Mouse (Mus musculus) brain, embryonic 18.5 days (tissue): ENCODE measurements around the gene Shisa5.
A peak's percentile ranks its signal among the peaks of the same experiment; 100 is the strongest.

Experiments used
- DNase-seq: peaks from one replicate; pipeline ENCODE4 v3.0.0-alpha.2; 2012; ENCODE audit warnings: low read depth, low spot score

Shisa5 gene

DNA sequence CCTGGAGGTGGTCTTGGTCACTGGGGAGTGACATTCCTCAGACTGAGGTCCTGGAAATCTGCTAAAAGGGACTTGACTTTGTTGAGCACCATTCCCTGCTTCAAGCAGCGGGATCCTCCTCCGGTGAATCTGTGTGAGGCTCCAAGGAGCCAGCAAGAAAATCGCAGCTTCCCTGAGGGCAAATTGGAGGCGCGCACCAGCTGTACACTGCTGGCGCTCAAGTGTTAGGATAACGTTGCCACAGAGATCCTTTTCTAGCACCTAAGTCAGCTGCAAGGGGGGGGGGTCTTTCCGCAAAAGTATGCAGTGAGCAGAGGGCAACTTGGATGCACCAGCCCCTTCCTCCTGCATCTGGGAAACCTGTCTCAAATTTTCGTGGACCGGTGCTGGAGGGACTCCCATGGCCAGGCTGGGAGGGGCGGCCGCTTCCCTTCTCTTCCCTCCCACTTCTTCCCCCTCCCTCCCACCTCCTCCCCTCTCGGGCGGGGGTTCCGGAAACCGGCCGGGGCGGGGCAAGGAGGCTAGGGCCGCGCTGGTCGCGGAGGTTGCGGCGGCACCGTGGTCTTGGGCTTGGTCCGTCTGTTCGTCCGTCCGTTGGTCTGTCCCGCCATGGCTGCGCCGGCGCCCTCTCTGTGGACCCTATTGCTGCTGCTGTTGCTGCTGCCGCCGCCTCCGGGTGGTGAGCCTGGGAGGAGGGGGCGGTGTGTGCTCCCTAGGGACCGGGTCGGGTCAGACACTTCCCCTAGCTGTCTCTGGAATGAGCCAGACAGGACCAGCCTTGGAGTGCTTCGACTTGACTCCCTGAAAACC, at the start of gene Shisa5:
Gene Shisa5, plus strand, starts transcription at position 480 of the 810 bp plus-strand sequence.
- DNase-seq = no peak

DNA sequence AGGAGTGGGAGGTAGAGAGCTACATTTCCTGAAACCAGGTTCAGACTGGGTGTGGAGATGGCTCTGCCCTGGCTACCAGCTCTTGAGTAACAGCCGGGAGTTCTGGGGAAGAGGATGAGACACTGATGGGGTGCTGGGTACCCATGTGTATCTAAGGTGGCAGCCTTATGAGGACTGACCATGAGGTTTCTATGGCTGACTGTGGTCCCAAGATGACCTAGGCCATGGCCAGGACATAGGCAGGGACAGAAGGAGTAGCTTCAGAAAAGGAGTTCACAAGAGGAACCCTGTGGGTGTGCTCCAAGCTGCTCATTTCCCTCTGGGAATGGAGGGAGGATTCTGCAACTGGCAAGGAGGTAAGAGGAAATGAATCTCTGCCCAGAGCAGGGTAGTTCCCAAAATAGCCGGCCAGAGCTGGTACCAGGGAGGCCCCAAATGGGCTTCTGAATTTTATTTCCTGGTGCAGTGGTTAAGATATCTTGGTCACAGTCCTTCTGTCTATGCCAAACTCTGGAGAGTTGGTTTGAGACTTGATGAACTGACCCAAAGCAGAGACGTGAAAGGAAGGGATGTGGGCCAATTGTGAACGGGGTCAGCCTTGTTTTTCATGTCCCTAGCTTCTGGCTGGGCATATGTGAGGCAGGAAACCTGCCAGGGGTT, 48.4 kb upstream of the Shisa5 start:
- DNase-seq = no peak

DNA sequence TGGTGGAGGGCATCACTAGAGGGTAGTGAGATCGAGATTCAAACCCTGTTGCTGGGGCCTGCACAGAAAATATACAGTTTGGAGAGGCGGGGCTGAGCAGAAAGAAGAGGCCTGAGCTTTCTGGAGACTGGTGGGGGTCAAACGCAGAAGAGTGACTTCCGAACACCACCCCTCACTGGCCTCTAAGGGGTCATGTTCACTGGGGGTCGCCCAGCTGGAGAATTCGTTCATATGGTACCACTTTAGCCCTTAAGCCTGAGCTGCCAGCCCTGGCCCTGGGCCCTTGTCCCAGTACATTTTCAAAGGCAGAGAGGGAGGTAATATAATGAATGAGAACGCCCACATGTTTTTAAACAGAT, 47.9 kb upstream of the Shisa5 start:
- DNase-seq = no peak

DNA sequence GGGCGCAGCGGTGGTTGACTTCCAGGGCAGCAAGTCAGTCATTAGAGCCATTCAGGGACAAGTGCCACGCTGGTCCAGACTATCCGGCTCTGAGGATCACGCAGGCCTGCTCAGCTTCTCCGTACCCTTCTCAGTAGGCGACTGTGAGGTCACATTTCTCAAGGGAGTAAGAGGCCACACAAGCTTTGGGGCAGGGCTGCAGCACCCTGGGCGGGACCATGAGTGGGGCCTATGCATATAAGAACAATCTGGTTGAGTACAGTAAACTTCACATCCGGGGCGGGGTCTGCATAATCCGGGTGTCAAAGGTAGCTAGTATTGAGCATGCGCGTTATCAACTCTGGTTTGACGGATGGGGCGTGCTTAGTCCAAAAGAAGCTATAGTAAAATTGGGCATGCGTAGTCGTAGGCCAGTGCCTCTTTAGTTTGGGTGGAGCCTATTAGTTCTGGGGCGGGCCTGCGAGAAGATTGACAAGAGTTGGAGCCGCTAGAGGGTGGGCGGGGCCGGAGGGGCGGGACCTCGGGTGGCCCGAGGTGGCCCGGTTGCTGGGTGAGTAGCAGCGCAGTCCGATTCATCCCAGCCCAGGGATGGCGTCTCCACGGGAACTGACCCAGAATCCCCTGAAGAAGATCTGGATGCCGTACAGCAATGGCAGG, 46.8 kb upstream of the Shisa5 start, which contains the start of gene Pfkfb4:
Gene Pfkfb4, plus strand, starts transcription at position 351 of the 657 bp plus-strand sequence.
- DNase-seq = peak; percentile 98

DNA sequence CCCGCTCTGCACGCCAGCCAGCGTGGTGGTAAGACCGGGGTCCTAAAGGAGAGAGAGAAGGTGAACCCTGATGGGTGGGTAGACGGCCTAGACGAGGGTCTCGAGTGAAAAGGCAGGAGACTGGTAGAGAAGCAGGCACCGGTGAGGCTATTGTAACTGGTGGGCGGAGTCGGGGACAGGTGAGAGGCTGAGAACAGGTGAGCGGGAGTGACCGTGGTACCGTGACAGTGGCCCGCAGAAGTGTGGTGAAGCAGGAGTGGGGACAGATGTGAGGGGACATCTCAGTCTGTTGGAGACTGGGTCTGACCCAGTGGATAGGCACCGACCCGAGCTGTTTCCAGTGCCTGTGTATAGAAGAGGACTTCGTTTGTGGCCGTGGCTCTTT, 46.3 kb upstream of the Shisa5 start:
- DNase-seq = no peak

DNA sequence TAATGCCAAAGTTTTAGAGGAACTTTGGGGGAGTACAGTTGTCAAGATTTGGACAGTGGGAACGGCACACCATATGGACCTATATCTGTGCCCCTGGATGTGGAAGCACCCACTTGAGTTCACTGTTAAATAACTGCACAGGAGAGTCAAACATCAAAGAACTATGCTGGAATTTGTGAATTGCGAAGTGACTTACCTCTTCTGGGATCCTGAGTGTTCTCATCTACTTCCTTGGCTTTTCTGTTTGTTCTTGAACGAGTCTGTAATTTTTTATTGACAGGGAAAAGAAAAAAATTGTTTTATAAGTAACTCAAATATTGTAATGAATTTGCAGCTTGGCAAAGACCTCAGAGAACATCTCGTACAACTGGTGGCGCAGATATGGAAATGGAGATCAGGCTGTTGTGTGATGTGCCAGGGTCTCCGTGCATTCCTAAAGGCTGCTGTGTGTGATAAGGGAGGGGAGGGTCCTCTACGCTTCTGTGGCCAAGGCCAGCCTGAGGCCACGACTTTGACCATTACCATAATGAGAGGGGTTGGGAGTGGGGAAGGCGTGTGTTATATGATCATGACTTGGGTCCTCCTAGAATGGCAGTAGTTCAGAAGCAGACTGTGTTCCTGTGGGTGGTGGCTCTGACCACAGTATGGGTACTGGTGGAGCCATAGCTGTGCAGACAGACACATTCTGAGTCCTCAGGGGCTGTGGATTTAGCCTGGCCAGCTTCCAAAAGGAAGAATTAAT, 45.6 kb upstream of the Shisa5 start:
- DNase-seq = no peak

DNA sequence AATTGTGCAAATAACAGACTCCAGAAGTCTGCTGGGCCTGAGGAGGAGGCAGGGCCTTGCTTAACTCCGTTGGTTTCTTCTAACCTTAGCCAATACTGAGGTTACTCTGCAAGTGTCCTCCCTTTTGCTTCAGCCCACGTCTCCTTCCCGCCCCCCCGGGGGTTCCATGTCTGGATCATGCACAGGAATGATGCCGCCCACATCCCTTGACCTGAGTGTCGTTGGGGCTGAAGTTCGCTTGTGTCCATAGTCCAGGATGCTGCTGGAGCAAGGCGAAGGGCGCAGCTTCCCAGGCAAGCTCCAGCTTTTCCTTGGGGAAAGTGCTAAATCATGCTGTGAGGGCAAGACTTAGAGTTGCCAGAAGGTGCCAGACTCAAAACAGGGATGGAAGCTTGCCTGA, 42.0 kb upstream of the Shisa5 start:
- no peak for DNase-seq

DNA sequence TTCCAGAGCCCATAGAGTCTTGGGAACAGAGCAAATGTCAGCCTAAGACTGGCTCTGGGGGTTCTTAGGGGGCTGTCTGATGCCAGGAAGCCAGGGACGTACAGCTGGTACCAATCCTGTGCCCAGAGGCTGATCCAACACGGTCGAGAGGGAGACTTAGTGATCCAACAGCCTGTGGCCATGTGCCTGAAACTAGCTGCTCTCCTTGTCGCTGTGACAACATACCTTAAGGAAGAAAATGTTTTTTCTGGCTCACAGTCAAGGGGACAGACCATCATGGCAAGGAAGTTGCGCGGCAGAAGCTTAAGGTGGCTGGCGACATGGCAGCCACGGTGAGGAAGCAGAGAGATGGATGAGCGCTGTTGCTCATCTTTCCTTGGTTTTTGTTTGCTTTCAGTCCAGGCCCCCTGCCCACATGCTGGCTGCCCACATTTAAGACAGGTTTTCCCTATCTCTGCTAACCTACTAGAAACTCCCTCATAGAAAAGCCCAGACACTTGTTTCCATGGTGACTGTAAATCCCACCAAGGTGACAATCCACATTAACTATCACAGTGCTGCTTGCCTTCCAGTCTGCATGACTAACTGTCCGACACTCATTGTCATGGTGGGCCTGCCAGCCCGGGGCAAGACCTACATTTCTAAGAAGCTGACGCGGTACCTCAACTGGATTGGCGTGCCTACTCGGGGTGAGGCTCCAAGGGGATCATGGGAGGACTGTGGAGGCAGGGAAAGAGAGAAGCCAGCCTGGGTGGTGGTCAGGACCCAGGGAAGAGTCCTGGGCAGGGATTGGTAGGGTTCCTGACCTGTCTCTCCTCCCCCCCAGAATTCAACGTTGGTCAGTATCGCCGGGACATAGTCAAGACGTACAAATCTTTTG, 39.8 kb upstream of the Shisa5 start:
- no peak for DNase-seq

DNA sequence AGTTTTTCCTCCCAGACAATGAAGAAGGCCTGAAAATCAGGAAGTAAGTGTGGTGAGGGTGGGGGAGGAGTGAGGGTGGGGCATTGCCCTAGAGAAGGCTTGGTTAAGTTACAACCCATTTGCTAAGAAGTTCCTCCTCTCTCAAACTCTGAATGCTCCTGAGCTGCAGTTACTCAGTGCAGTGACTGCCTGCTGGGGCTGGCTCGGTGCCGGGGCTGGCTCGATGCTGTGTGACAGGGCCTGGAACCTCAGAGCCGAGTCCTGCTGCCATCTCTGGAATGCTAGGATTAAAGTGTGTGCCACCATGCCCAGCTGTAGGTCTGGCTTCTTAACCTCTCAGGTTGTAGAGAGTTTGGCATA, 39.2 kb upstream of the Shisa5 start:
- DNase-seq = no peak

DNA sequence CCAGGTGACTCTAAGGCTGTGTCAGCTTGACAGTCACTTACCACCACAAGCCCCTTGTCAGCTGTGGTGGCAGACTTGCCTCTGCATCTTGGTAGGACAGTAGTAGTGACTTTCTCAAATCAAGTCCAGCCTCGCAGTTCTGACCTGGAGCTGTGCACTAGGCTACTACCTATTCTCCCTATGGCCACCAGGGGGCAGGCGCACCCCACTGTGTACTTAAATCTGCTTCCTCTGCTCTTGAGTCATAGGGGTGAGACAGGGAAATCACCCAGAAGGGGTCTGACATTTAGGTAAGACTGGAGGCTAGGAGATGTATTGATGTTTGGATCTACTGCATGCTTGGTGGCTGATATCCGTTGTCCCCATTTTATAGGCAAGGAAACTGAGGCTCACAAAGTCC, 37.6 kb upstream of the Shisa5 start:
- no peak for DNase-seq

DNA sequence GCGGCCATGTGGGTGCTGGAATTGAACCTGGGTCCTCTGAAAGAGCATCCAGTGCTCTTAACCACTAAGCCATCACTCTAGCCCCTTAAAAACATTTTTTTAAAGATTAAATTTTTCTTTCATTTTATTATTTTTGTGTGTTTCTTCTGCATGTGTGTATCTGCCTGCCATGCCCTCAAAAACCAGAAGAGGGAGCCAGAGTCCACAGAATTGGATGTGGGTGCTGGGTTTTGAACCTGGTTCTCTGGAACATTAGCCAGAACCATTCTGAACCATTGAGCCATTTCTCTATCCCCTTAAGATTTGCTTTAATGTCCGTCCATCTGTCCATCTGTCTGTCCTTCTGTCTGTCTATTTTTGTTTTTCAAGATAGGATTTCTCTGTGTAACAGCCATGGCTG, 35.2 kb upstream of the Shisa5 start:
- no peak for DNase-seq

DNA sequence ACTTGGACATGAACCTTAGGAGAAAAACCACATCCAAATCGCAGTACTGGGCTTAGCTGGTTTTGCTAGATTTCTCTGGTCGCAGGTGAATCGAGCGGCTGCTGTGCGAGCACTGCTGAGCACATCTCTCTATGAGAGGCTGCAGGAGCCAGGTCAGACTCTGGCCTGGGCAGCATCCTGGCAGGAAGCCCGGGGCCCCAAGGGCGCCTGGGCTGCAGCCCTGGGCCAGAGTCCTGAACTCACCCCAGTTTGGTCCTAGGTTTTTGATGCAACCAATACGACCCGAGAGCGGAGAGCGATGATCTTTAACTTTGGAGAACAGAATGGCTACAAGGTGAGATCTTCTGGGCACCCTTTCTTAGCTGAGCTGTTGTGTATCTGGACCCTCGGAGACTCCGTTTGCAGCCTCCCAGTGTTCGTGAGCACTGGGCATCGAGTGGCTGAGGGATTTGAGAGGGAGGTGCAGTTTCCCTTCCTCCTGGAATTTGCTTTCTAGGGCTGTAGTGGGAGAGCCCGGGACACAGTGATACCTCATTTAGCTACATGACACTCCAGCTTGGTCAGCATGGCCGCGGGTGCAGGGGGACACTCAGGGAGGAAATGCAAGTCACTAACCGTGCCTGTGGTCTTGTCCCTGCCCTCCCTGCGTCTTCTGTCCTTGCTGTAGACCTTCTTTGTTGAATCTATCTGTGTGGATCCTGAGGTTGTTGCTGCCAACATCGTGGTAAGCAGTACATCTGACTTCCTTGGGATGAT, 31.2 kb upstream of the Shisa5 start:
- no peak for DNase-seq

DNA sequence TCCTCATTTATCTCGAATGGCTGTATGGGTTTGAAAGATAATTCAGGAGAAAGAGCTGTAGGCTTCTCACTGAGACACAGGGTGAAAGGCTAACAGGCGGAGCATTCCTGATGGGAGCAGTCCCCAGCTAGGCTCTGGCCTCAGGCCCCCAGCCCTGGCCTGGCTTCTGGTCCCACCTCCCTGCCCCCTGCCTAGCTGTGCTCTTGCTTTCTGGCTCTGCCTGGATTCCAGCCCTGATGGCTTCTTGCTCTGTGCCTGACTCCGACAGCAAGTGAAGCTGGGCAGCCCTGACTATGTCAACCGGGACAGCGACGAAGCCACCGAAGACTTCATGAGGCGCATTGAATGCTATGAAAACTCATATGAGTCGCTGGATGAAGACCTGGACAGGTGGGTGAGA, 30.3 kb upstream of the Shisa5 start:
- no peak for DNase-seq

DNA sequence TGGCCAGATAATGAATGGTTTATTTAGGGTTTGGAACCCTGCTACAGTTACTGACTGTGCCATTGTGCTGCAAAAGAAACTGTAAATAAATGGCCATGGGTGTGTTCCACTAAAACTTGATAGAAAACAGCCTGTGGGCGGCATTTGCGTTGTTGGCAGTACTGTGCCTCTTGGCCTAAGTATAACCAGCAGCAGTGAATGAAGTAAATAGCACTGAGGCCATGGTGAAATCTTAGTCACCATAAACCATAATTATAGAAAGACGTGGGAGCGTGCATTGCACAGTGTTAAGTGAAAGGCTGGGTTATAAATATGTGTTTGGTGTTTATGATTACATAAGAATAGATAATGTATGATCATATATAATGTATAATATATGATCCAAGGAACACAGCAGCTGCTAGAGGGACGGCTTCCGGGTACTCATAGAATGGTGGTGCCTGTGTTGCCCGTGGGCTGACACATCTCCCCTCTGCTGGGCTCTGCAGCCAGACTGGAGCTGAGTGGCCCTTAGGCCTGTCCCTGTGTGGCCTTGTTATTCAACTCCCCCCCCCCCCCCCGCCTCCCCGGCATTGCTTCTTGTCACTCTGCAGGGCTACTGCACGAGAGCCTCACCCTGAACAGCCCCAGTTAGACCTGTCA, 29.2 kb upstream of the Shisa5 start:
- no peak for DNase-seq

DNA sequence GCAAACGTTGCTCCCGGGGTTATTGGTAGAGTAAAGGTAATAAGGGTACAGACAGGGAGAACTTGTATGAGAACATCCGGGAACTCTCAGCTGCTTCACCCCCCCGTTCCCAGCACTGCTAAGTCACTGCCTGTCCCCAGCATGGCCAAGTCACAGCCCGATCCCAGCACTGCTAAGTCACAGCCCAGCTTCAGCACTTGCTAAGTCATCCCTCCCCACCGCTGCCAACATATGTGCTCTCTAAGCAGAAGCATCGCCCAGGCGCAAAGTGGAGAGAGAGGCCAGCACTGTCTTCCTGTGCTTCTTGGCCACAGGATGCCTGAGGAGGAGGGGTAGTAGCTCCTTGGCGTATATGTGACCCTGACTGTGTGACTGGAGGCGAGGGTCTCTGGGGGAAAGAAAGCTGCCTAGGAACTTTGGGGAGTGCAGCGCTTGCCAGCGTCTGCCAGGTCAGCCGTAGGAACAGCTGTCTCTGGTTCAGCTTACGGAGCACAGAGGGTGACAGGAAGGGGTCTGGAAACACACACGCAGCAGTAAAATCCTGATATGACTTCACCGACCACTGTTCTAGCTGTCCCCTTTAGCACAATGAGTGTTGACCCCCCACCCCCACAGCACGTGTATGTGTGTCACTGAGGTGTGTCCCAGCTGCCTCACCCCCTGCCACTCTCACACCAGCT, 28.6 kb upstream of the Shisa5 start:
- no peak for DNase-seq

DNA sequence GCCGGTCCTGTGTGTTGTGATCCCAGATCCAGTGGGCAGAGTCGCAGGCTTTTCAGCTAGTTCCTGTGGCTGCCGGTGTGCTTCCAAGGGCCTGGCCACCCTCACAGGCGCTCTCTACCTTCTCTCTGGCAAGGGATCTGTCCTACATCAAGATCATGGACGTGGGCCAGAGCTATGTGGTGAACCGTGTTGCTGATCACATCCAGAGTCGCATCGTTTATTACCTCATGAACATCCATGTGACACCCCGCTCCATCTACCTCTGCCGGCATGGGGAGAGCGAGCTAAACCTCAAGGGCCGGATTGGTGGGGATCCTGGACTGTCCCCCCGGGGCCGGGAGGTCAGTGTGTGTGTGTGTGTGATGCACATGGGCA, 28.1 kb upstream of the Shisa5 start:
- no peak for DNase-seq

DNA sequence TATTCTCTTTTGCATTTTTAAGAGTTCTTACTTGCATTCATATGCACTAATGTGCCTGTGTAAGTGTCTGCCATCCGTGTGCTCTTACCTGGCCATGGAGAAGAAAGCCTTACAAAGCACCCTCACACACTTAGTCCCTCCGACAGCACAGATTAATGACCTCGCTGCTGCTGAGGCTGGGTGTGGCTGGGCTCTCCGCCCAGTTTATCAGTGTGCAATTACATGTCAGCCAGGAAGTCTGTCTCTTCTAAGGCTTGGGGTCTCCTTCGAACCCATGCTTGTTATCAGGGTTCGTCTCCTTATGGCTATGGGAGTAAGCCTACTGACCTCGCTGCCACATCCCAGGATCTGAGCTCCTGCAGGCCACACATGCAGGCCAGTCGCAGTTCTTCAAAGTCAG, 23.0 kb upstream of the Shisa5 start:
- no peak for DNase-seq

DNA sequence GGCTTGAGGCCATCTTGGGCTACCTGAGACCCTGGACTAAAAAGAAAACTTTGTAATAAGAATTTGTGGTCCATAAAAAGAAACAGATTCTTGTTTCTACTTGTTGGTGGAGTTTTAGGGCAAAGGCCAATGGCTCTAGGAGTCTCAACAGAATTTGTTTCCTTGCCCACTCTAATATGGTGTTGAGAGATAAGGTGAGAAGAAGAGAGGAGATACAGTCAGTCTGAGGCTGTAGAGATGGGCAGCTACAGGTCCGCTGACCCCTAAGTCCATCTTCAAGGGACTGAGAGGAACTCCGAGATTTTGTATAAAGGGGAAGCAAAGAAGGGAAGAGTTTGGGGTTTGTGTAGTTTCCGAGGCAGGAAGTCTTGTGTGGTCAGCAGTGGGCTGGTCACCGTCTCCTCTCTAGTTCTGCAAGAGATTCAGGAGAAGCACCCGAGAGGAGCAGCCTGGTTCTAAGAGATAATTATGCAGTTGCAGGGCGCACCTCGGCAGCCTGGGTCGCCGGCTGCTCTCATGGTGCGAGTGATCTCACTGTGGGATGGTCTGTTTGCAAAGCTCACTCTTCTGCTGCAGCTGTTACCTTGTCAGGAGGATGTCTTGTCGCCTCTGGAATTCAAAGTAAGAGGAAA, 21.3 kb upstream of the Shisa5 start:
- no peak for DNase-seq

DNA sequence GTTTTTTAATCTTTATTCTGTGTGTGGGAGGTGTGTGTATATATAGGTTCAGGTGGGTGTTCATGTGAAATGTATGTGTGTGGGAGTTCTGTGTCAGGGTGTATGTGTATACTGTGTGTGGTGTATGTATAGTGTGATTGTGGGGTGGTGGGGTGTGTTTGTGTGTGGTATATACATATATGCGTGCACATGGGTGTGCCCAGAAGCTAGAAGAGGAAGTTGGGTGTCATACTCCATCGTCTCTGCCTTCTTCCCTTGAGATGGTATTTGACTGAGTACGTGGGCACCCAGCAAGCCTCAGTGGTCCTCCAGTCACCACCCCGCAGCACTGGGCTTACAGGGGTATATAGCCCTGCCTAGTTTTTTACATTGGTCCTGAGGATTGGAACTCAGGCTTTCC, 16.9 kb upstream of the Shisa5 start:
- DNase-seq = no peak
